Mouse (Mus musculus): Measurements from ENCODE around the gene Tmem184c. TPM values are rescaled to one million over a fixed set of nuclear protein-coding genes. Genes with fewer than 3 reads are reported as not detected.

Gene Tmem184c
- polyA plus RNA-seq, 1 experiment from 2014 or later, result 72.1 TPM

DNA sequence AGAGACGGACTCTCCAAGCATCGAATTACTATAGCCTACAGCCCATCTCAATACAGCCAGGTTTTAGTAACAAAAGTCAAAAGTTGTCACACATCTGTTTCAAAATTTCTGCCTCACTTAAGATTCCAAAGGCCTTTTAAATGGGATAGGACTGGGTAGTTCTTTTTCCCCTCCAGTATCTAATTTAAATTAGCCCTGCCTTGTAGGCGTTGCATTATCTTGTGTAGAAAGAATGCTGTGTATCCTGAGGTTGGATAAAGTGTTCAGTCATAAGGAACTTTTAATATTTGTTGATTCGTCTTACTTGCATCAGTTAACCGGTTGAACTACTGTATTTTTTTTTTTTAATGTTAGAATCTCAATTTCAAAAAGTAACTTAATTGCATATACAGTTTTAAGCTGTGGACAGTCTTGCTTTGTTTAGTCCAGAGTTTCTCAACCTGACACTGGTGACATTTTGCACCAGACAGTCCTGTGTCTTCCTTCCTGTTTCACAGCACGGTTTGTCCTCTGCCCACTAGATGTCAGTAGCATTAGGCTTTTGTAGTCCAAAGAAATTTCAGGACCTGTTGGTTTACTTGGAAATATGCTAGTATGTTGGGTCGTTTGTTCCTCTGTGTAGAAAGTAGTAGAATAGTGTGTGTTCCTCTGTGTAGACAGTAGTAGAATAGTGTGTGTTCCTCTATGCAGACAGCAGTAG lies 60.5 kb downstream of the Tmem184c start:
- Histone ChIP-seq H3K4me3 (replicated peaks; ENCODE audit: low read length) (peak overlapping the region; percentile 83), H3K27ac (peak overlapping the region; percentile 85; the same call in 1 of the 2 replicates), H3K4me2 (replicated peaks) (peak overlapping the region; percentile 60), H3K36me3 (replicated peaks; ENCODE audit: control insufficient read depth, insufficient read depth) (peaks cover 20% of the 10 kb centered on the region), H3K27me3 (ENCODE audit: control insufficient read depth, insufficient read depth, low read length) (no peaks in the 10 kb centered on the region), H3K9me3 (ENCODE audit: control insufficient read depth, low read length) (no peaks in the 10 kb centered on the region), H3K9ac (peak overlapping the region; percentile 91), H3K4me1 (replicated peaks; ENCODE audit: control insufficient read depth, insufficient read depth, low read length) (no peaks in the 10 kb centered on the region; the same call in none of the 2 replicates)
- WGBS, result 22% methylated on average over 7 of the region's 7 CpGs
- DNase-seq (ENCODE audit: low spot score) (peak; percentile 50), ATAC-seq (ENCODE audit: low FRiP score) (no peak)

DNA sequence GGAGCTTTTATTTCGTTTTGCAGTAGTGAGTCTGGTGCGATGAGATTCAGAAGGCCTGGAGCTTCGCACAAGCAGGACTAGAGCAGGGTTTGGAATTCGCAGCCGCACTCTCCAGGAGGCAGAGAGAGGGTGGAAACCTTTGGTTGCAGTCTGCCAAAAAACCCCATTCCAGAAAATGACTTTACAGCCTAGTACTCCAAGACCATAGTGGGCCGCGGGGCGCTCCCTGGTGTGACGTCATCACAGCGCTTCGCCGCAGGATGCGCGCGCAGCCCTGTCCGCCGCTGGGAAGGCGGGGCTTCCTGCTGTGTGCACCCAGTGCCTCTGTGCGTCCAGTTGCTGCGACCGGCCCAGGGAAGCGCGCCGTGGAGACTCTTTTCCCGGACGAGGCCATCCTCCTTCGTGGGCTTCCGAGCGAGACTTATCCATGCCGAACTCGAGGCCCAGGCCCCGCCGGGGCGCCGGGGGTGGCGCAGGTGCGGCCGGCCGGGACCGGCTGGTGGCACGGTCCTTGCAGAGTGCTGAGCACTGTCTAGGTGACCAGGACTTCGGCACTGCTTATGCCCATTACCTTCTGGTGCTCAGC lies 61.3 kb downstream of the Tmem184c start, which contains the start of gene Prmt9:
Gene Prmt9, plus strand, starts transcription at position 277 of the 586 bp plus-strand sequence.
- Histone ChIP-seq H3K4me2 (replicated peaks) (peak within 1 kb of the TSS; percentile 60), H3K36me3 (replicated peaks; ENCODE audit: control insufficient read depth, insufficient read depth) (peaks cover 14% of the 10 kb centered on the region), H3K27ac (peak within 1 kb of the TSS; percentile 85), H3K4me3 (replicated peaks; ENCODE audit: low read length) (peak within 1 kb of the TSS; percentile 83), H3K9ac (peak within 1 kb of the TSS; percentile 91), H3K27me3 (ENCODE audit: control insufficient read depth, insufficient read depth, low read length) (no peaks in the 10 kb centered on the region), H3K9me3 (ENCODE audit: control insufficient read depth, low read length) (no peaks in the 10 kb centered on the region), H3K4me1 (replicated peaks; ENCODE audit: control insufficient read depth, insufficient read depth, low read length) (no peaks in the 10 kb centered on the region; the same call in none of the 2 replicates)
- 3% methylated on average over 42 of the region's 42 CpGs for WGBS
- ATAC-seq (ENCODE audit: low FRiP score) (peak; percentile 96), DNase-seq (ENCODE audit: low spot score) (peak; percentile 93)

Other genes starting within 250 kb of the Tmem184c start
- 5.1 and 5.4 TPM in 2 replicates for gene Arhgap10, start 92.7 kb downstream of the Tmem184c start, polyA plus RNA-seq (2014; fragmentation: Nextera tagmentation; extraction: Ambion mirVana)
- gene Prmt9, start 61.3 kb downstream of the Tmem184c start, polyA plus RNA-seq (2014; fragmentation: Nextera tagmentation; extraction: Ambion mirVana), result 27.3 and 29.4 TPM in 2 replicates
- gene Ednra, start 113.8 kb upstream of the Tmem184c start, polyA plus RNA-seq (2014; fragmentation: Nextera tagmentation; extraction: Ambion mirVana), result 7.6 and 8.6 TPM in 2 replicates

All from hindbrain, embryonic 14.5 days (tissue).